Mouse (Mus musculus) CH12F3 (cell line): ENCODE measurements around the gene Aatk.

Experiments
- in situ Hi-C: fragments of 300-500 bp; cut with MboI; formaldehyde crosslinking; loops from 2 replicates; pipeline ENCODE4 v1.14.3; 2020; ENCODE audit warnings: low sequenced_read_pairs

The Aatk gene

DNA sequence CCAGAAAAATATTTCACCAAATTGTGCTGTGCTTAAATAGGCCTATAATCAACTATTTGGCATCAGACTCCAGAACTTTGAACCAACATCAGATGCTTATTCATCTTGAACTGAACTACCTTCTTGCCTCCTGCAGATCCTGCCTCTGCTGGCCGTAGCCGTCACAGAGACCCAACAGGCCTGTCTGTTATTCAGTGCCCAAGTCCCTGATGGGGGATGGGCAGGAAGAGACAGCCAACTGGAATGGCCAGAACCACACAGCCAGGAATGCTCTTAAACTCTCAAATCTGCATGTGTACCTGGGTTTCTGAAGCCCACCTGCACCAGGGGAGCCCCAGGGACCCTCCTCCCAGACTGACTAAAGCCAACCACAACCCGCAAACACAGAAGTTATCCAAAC lies 20.0 kb downstream of the Aatk start:
- in situ Hi-C loops: no loop called here

DNA sequence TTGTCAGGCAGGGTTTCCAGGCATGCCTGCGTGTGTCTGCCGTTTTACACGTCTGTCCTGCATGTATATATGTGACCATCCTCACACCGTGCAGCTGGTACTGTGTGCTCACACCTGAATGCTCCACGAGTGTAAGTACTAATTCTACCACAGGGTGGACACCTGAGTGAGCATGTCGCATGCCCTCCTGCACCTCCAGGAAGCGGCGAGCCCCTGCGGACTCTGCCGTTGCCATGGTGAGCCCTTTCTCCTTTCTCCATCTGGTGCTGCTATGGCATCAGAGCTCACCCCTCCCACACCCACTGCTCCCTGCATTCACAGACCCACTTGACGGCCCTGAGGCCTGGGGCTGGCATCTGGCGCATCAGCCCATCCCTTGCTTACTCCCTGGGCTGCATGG lies 24.1 kb downstream of the Aatk start:
- in situ Hi-C loops: no loop called here

DNA sequence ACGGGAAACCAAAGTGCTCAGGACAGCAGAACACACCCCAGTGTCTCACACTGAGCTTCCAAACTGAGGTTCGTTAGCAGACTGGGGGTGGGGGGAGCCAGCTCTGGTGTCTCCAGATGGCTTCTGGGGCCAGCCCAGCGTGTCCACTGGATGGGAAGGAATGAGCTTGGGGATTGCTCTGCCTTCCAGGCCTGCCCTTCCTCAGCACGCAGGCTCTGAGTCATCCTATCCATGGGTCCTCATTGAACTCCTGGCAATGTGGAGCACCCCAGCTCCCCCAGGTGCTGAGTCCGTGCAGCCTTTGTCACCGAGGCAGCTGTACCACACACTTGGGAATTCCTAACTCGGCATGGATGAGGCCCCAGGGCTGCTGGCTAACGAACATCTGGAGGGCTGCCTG lies 24.8 kb downstream of the Aatk start:
- in situ Hi-C loops: no loop called here

DNA sequence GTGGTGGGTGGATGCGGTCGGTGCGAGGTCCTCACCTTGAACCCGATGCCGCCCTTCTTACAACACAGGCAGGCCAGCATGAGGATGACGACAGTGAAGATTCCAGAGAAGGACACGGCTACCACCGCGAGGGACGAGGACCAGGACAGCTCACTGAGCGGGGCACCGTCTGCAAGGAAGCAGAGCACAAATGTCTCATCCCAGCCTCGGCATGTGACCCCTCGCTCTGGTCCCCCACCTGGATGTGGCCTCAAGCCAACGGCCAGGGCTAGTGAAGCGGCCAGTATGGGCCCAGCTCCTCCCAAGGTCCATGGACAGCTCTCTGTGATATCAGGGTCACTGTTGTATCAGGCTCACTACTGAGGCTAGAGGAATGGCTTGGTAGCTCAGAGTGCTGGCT lies 25.6 kb downstream of the Aatk start:
- in situ Hi-C loops: no loop called here

DNA sequence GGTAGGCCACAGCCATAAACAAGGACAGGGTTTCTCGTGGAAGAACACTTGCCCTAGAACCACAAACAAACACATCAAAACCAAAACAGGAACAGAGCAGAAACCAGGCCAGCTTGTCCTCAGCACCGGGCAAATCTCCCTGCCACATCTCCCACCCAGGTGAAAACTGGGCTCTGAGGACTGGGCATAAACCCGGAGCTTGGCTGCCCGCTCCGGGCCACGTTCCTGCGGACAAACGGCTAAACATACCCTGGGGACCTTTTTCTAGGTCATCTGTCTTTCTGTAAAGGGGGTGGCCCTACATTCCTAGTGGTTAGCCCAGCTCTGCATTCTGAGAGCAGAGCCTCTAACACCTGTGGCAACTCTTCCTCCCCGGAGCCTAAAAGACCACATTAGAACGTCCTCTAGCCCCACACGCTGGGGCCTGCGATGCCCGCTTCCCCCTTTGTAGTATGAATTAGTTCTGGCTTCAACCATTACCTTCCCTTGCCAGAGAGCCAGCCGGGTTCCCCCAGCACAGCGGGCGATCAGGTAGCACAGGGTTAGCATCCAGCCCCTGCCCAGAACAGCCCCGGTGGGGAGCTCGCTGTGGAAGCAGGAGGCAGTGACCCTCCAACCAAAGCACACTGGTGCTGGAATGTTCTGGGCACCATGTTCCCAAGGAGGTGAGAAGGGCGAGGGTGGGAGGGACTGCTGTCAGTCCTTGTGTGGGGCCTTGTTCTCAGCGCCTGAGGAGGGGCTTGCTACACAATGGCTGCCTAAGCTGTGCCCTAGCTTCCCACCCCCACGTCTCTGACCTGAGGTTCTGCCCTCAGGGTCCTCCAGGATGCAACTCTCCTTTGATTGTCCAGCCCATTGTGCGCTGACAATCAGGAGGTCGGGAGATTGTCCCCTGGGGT lies 27.2 kb downstream of the Aatk start:
- in situ Hi-C loops: no loop called here

DNA sequence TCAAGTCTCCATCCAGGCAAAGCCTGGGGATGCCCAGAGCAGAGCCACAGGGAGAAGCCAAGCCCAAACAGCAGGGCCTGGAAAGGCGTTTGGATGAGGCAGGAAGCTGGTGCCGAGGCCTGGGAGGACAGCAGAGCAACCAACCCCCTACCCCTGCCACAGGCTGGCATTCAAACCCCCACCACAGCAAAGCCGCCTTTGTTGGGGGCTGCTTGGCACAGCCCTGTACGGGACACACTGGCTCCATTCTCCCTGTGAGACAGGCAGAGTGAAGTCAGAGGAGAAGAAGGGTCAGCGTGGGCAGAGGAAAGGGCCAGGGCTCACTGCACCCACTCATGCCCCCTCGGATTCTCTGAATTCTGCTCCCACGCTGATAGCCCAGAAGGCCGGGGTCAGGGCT lies 30.0 kb downstream of the Aatk start:
- in situ Hi-C loops: no loop called here

DNA sequence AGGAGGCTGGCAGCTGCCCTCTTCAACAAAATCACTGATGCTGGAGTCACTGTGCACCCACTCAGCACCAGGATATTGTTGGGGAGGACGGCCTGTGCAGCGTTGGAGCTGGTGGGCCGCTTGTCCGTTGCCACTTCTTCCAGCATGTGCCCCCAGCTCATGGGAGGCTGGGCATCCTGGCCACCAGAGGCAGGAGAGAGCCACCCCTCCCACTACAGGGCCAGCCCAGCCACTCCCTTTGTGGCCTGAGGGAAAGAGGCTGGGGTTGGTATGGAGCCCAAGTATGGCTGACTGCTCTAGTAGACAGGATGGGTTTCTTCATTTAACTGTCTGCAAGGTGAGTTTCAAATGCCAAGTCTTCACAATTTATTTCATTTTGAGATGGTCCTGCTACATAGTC lies 32.2 kb downstream of the Aatk start:
- in situ Hi-C loops: no loop called here

DNA sequence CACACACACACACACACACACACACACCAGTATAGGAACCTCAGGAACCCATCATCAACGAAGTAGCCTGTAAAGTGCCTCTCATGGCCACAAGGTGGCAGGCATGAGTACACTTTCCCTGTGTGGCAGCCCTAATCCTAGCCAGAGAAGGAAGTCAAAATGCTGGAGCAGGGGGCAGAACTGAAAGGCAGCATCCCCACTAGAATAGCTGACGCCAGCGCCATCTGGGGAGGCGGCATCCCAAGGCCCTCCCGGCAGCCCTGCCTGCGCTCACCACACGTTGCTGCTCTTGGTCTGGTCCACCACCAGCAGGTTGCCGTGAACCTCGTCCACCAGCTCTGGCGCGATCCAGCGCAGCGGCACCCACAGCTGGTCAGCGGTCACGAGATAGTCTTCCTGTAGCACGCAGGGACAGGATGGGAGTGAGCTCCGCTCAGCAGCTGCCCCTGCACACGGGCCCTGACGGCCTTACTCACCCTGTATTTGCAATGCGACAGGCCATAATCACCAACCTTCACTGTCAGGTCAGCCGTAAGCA lies 33.7 kb downstream of the Aatk start:
- in situ Hi-C loops: no loop called here

DNA sequence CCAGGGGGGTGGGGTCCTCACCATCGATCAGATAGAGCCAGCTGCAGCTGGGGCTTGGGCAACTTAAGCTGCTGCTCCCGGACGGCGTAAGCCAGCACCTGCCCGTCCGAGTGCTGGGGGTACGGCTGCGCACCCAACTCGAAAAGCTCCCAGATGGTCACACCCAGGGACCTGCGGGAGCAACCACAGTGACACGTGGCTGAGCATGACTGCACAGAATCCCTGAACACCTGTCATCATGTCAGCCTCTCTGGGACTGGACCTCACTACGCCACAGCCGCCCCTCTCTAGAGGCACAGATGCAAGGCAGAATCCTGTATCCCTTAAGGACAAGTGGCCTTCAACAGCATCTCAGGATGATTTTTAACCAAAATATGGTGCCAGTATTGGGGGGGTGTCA lies 34.3 kb downstream of the Aatk start:
- in situ Hi-C loops: no loop called here

DNA sequence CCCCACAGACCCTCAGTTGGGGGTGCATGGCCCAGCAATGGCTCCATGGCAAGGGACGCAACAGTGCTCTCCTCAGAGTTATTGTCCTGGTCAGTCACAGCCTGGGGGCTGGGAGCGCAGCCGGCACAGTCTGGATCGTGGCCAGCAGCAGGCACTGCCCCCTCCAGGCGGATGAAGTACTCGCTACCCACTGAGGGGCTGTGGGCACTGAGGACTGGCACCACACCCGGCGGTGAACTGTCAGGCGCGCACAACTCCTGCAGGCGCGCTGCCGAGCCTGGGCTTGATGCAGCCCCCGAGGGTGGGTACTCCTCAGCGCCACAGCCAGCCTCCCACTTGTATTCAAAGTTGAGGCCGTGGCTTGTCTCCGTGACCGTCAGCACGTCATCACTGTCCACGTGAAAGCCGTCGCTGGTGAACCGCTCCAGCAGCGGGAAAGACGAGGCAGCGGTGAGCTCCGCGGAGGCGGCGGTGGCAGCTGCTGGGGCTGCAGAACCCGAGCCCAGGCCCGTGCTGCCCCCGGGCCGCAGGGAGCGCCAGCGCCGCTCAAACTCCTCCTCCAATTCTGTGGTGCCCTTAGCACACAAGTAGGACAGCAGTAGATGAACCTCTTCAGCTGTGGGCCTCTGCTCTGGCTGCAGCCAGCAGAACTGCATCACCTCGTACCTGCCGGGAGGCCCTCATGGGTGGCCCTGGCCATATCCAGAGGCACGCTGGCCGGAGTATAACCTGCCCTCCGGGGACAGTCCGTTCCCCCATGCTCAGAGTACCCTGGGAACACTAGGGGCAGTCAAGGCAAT lies 35.0 kb downstream of the Aatk start:
- in situ Hi-C loops: no loop called here

DNA sequence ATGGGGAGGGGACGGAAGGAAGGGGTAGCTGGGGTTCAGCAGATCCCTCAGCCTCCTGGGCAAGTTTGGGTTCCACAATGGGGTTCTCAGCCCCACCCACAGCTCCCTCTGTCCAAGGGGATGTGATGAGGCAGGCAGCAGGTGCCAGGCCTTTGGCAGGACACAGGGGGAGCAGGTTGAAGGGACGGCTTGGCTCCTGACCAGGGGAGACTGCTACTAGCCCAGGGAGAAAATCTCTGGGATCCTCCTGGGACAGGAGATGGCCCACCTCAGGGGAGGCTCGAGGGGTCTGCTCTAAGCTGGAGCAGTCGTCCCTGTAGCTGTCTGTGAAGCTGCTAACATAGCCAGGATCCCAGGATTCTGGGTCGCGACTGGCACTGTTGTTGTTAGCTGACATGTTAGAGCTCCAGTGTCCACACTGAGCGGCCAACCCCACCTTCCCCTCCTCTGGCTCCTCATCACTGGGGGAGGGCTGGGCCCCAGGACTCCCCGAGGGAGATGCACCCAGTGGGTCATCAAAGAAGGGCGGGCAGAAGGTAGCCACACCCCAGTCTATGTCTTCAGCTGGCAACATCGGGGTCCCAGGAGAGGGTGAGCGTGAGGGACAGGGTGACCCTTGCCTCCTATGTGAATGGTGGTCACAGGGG lies 35.7 kb downstream of the Aatk start:
- in situ Hi-C loops: no loop called here

DNA sequence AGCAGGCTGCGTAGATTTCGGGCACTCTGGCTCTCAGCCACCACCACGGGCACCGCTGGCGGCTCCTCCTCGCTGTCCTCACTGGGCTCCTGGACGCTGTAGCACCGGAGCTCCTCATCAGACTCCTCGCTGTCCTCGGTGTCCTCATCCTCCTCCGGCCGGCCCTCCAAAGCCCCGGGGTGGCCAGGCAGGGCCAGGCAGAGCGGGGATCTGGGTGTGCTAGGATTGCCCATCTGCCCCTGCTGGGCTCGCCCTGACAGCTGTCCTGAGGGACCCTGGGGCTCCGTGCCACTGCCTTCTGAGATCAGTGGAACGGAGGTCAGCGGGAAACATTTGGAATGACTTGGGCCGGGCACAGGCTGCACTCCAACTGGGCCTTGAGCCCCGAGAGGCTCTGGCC lies 37.0 kb downstream of the Aatk start:
- in situ Hi-C loops: no loop called here

DNA sequence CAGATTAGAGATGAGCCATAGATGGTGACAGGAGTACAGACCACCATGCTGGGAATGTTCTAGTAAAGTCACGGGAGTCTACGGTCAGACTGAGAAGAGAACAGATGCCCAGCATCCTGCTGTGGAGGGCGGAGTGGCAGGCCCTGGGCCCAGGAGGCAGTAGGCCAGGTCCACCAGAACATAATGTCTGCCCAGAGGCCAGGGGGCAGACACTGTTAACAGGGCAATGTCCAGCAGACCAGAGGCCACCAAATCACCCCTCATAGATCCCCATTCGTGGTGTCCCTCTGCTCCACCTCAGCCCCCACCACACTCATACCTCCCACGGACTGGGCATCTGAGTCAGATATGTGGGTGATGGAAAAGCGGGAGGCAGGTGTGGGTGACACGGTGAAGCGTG lies 38.0 kb downstream of the Aatk start:
- in situ Hi-C loops: no loop called here

DNA sequence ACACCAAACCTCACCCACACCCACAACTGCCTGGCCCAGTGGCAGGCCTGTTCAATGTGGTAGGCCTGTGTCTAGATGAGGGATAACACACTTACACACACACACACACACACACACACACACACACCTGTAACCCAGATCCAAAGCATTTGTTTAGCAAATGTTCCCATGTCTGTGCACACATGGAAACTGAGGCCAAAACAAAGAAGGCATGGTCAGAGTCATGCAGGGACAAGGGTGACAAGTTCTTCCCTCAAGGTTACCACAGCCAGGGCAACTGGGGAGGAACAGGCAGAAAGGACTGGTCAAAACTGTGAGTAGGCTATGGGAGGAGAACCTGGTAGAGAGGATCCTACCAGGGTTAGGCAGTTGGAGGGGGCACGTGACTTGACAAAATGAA lies 38.5 kb downstream of the Aatk start:
- in situ Hi-C loops: no loop called here

DNA sequence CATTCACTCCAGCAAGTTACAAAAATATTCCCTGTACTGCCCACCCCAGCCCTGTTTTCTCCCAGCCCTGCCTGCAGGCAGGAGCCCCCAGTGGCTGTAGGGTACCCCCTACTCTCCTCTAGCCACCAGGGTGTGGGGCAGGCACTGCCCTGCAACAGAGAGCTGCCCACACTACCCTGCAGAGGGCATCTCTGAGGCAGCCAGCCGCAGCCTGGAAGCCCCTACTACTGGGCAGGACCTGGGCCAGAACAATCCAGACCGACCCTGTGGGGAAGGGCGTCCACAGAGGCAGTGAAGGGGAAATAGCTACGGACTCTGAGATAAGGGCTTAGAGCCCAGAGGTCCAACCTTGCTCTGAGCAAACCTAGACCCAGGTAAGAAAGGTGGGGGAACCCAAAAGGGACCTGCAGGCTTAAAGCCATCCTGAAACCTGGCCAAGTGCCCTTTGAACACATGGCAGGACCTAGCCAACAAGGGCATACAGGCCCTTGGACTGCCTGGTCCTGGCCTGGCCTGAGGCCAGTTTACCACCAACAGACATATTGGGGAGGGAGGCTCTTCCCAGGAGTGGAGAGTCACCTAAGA lies 39.4 kb downstream of the Aatk start:
- in situ Hi-C loops: no loop called here

DNA sequence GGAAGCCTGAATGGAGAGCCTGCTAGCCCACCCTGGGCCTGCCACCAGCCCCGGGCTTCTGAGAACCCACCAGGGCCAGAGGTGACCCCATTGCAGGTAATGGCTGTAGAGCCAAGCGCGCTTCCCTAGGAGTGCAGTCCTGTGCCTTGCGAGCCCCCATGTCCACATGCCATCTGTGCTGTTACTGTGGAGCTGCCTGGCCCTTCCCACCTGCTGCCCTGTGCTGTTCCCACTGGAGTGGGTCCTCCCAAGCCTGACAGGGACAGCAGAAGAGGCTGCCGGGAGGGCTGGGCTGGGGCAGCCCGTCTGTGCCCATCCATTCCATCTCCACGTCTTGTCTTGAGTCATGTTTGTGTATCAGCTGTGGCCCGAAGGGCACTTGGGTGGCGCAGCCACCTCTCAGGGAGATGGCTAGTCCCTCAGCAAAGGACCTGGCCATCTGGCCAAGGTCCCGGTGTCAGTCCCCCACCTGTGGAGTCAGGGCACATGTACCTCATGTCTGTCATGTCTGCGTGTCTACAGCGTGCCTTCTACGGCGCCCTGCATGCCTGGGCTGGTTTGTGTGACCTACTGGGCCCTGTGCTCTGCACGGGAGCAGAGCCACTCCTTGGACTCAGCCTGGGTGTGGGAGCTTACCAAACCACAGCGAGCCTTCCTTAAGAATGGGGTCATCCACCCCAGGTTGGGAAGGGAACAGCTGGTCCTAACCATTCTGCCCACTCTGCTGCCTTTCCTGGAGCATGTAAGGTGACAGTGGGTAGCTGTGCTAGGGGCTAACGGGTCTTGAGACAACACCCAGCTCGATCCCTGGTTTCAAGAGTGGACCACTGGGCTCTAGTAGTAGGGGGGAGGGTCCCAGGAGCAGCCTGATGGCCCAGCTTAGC lies 41.3 kb downstream of the Aatk start:
- in situ Hi-C loops: no loop called here

DNA sequence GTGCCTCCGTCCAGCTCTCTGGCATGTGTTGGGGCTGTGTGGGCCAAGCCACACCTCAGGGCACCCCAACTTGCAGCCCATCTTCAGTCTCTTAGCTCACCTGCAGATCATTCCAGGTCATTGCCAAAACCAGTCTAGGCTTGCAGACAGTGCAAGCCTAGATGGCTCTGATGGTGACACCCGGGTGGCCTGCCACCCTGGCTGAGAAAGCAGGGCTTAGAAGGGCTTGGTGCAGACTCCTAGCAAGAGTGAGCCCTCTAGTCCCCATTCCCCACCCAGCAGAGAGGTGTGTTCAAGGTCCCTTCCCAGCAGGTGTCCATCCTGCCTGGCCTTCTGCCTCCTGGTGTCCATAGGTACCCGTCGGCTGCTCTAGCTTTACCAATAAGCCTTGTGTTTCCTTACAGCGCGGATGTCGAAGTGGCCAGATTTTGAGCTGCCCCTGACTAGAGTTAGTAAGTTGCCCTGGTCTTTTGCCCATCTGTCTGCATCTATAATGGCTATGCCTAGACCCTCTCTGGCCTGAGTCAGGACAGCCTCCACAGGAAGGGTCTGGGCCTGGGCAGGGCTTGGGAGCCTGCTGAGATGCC lies 44.2 kb downstream of the Aatk start:
- in situ Hi-C loops: no loop called here

DNA sequence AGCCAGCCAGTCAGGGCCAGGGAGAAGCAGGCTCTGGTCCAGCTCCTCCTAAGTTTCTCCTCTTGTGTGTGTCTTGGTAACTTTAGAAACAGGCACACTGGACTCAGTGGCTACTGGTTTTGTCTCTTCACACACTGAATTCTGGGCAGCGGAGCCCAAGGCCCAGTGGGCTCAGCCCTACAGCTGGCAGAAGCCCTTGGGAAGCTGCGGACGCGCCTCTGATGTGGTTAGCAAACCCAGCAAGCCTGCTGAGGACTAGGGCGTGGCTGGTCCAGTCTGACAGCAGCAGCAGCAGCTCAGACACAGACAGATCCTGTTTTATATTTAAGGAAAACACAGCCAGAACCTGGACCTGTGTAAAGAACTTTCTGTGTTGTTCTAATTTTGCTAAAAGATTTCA lies 44.9 kb downstream of the Aatk start:
- in situ Hi-C loops: no loop called here

DNA sequence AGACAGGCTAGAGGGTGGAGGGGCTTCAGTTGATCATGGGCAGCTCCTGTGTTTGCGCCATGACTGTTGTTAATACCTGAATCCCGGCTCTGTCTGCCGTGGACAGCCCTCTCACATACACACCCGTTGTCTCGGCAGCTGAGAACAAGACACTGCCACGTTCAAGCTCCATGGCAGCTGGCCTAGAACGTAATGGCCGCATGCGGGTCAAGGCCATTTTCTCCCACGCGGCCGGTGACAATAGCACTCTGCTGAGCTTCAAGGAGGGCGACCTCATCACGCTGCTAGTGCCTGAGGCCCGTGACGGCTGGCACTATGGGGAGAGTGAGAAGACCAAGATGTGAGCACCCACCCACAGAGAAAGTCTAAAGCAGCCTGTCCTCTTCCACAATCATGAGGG lies 49.6 kb downstream of the Aatk start:
- in situ Hi-C loops: no loop called here

DNA sequence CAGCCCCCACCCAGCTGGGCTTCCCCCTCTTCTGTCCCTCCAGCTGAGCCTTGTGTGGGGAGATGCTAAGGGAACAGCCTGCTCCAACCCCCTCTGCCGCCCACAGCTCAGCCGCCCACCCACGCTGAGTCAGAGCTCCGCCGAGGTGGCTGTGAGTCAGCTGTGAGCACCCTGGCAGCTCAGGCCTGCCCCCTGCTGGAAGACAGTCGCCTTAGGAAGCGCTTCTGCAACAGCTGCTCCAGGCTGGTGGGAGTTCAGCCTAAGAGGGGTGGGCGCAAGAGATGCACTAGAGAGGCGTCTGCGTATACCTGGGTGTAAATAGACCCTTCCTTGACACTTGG lies 55.7 kb downstream of the Aatk start:
- in situ Hi-C loops: no loop called here
